Mouse (Mus musculus) CH12.LX (cell line): ENCODE data around the gene Cacna1b. TPM values are rescaled to one million over a fixed set of nuclear protein-coding genes. Genes with fewer than 3 reads are reported as not detected.

Experiments used
- DNase-seq: peaks from one replicate; pipeline ENCODE4 v3.0.0-alpha.2; 2013; ENCODE audit errors: extremely low read depth
- H3K27ac ChIP-seq: 2 replicates; pipeline ENCODE4 v1.5.1; 2012; ENCODE audit warnings: low read depth, mild to moderate bottlenecking, control low read depth, moderate library complexity; ENCODE audit not compliant: insufficient read depth
- H3K27me3 ChIP-seq: replicated peaks from 2 replicates; pipeline ENCODE3; 2012; ENCODE audit warnings: inconsistent platforms
- H3K36me3 ChIP-seq, 2 experiments: replicated peaks in 1 of 2; 2 replicates each; pipeline versions ENCODE3 to v1.6.1; 2012; ENCODE audit warnings: inconsistent platforms in 1 of 2, low read length in 1 of 2, mild to moderate bottlenecking in 1 of 2, mixed read lengths in 1 of 2, moderate library complexity in 1 of 2; ENCODE audit not compliant: control insufficient read depth in 1 of 2, insufficient read depth in 1 of 2
- H3K4me1 ChIP-seq, 2 experiments: 2 replicates each; pipeline ENCODE4 v1.6.1; 2012; ENCODE audit warnings: inconsistent platforms in 1 of 2, moderate library complexity in 1 of 2; ENCODE audit not compliant: insufficient read depth in 2 of 2, control insufficient read depth in 1 of 2
- H3K4me2 ChIP-seq: 2 replicates; pipeline ENCODE4 v1.6.1; 2012; ENCODE audit warnings: low read depth, mild to moderate bottlenecking, control low read depth; ENCODE audit not compliant: poor library complexity, insufficient read depth, severe bottlenecking
- H3K4me3 ChIP-seq, 3 experiments: fragments of 150-350 bp in 1 of 3; sonication (generic) in 1 of 3; replicated peaks in 1 of 3; 2 replicates each; pipeline versions ENCODE3 to v1.5.1; 2011 to 2012; ENCODE audit warnings: low read depth in 2 of 3, low read length in 2 of 3, mild to moderate bottlenecking in 2 of 3, moderate library complexity in 2 of 3, control low read depth in 1 of 3, improper control_type of control experiment in 1 of 3, inconsistent platforms in 1 of 3, mixed read lengths in 1 of 3; ENCODE audit not compliant: poor library complexity in 1 of 3
- H3K79me2 ChIP-seq: replicated peaks from 2 replicates; pipeline ENCODE4 v1.6.1; 2012; ENCODE audit warnings: mild to moderate bottlenecking, moderate library complexity; ENCODE audit not compliant: control insufficient read depth, poor library complexity, insufficient read depth, severe bottlenecking; ENCODE audit errors: extremely low read depth
- H3K9ac ChIP-seq: 2 replicates; pipeline ENCODE4 v1.6.1; 2012; ENCODE audit warnings: low read depth, mild to moderate bottlenecking, control low read depth, moderate library complexity; ENCODE audit not compliant: insufficient read depth
- H3K9me3 ChIP-seq: replicated peaks from 2 replicates; pipeline ENCODE3; 2012; ENCODE audit warnings: low read length, inconsistent platforms, mixed read lengths
- BHLHE40 ChIP-seq: IDR thresholded peaks from 2 replicates; pipeline ENCODE4 v1.6.1; 2011; ENCODE audit warnings: mild to moderate bottlenecking, low read depth, low read length, improper control_type of control experiment
- CHD1 ChIP-seq: IDR thresholded peaks from 2 replicates; pipeline ENCODE4 v1.6.1; 2012; ENCODE audit warnings: low read depth, low read length, improper control_type of control experiment, inconsistent platforms
- CHD2 ChIP-seq: IDR thresholded peaks from 2 replicates; pipeline ENCODE4 v1.6.1; 2011; ENCODE audit warnings: low read length, improper control_type of control experiment
- CTCF ChIP-seq, 2 experiments: IDR thresholded peaks in 1 of 2; conservative IDR thresholded peaks in 1 of 2; 2 replicates each; pipeline ENCODE4 v1.5.1; 2011 to 2012; ENCODE audit warnings: low read depth in 2 of 2, low read length in 2 of 2, improper control_type of control experiment in 1 of 2, inconsistent platforms in 1 of 2, mild to moderate bottlenecking in 1 of 2, moderate library complexity in 1 of 2
- ELF1 ChIP-seq: IDR thresholded peaks from 2 replicates; pipeline ENCODE4 v1.6.1; 2014; ENCODE audit warnings: low read depth, mild to moderate bottlenecking, inconsistent platforms, low read length, improper control_type of control experiment
- EP300 ChIP-seq: IDR thresholded peaks from 2 replicates; pipeline ENCODE4 v1.6.1; 2011; ENCODE audit warnings: low read length, improper control_type of control experiment
- IRF4 ChIP-seq: IDR thresholded peaks from 2 replicates; pipeline ENCODE4 v1.6.1; 2014; ENCODE audit warnings: low read depth, mild to moderate bottlenecking, inconsistent platforms, low read length, improper control_type of control experiment
- JUN ChIP-seq: IDR thresholded peaks from 2 replicates; pipeline ENCODE4 v1.6.1; 2011; ENCODE audit warnings: low read depth, mild to moderate bottlenecking, low read length, improper control_type of control experiment, moderate library complexity; ENCODE audit not compliant: insufficient read depth
- JUND ChIP-seq: conservative IDR thresholded peaks from 2 replicates; pipeline ENCODE4 v1.6.1; 2011; ENCODE audit warnings: low read depth, low read length, improper control_type of control experiment
- KAT2A ChIP-seq: IDR thresholded peaks from 2 replicates; pipeline ENCODE4 v1.6.1; 2012; ENCODE audit warnings: low read length, improper control_type of control experiment, inconsistent platforms; ENCODE audit not compliant: insufficient replicate concordance
- MAFK ChIP-seq: IDR thresholded peaks from 2 replicates; pipeline ENCODE4 v1.6.1; 2011; ENCODE audit warnings: low read length, improper control_type of control experiment; ENCODE audit not compliant: insufficient replicate concordance
- MAZ ChIP-seq: IDR thresholded peaks from 2 replicates; pipeline ENCODE4 v1.6.1; 2012; ENCODE audit warnings: low read depth, mild to moderate bottlenecking, inconsistent platforms, low read length, improper control_type of control experiment, moderate library complexity
- MXI1 ChIP-seq: IDR thresholded peaks from 2 replicates; pipeline ENCODE4 v1.6.1; 2011; ENCODE audit warnings: mild to moderate bottlenecking, low read depth, low read length, improper control_type of control experiment
- MYC ChIP-seq: IDR thresholded peaks from 2 replicates; pipeline ENCODE4 v1.6.1; 2011; ENCODE audit warnings: low read depth, mild to moderate bottlenecking, improper control_type of control experiment, low read length
- NRF1 ChIP-seq: IDR thresholded peaks from 2 replicates; pipeline ENCODE4 v1.6.1; 2014; ENCODE audit warnings: low read depth, mild to moderate bottlenecking, inconsistent platforms, low read length, improper control_type of control experiment, moderate library complexity
- PAX5 ChIP-seq: IDR thresholded peaks from 2 replicates; pipeline ENCODE4 v1.6.1; 2012; ENCODE audit warnings: low read length, inconsistent platforms, mixed read lengths
- POLR2A ChIP-seq: IDR thresholded peaks from 2 replicates; pipeline ENCODE4 v1.6.1; 2011; ENCODE audit warnings: low read depth, mild to moderate bottlenecking, improper control_type of control experiment, low read length
- TCF12 ChIP-seq: IDR thresholded peaks from 2 replicates; pipeline ENCODE4 v1.6.1; 2014; ENCODE audit warnings: low read depth, mild to moderate bottlenecking, inconsistent platforms, low read length, improper control_type of control experiment
- USF2 ChIP-seq: conservative IDR thresholded peaks from 2 replicates; pipeline ENCODE4 v1.6.1; 2011; ENCODE audit warnings: low read depth, low read length, improper control_type of control experiment
- ZC3H11A ChIP-seq: IDR thresholded peaks from 2 replicates; pipeline ENCODE4 v1.6.1; 2012; ENCODE audit warnings: low read depth, mild to moderate bottlenecking, inconsistent platforms, low read length, improper control_type of control experiment
- ZKSCAN1 ChIP-seq: IDR thresholded peaks from 2 replicates; pipeline ENCODE4 v1.6.1; 2012; ENCODE audit warnings: low read depth, inconsistent platforms, low read length, improper control_type of control experiment, borderline replicate concordance
- ZMIZ1 ChIP-seq: IDR thresholded peaks from 2 replicates; pipeline ENCODE4 v1.6.1; 2012; ENCODE audit warnings: low read depth, mild to moderate bottlenecking, inconsistent platforms, low read length, improper control_type of control experiment
- ZNF384 ChIP-seq: IDR thresholded peaks from 2 replicates; pipeline ENCODE4 v1.6.1; 2012; ENCODE audit warnings: low read depth, low read length, improper control_type of control experiment, inconsistent platforms
- dilution Hi-C: fragments of 300-500 bp; cut with MboI; formaldehyde crosslinking; loops from 2 replicates; pipeline ENCODE4 v1.14.3; 2020; ENCODE audit warnings: low sequenced_read_pairs; ENCODE audit not compliant: extremely low pct_unique_long_range_greater_than_20kb, extremely low pct_ligation_motif_present
- in situ Hi-C: fragments of 300-500 bp; cut with MboI; formaldehyde crosslinking; loops from 3 replicates; pipeline ENCODE4 v1.14.3; 2019; ENCODE audit warnings: low sequenced_read_pairs, low pct_ligation_motif_present, low pct_unique_long_range_greater_than_20kb, mixed read lengths
- polyA plus RNA-seq: library from polyadenylated mRNA; unstranded; fragments of >175 nt; gene quantifications from 2 replicates; pipeline ENCODE4 v1.2.1, GENCODE M21; 2012; ENCODE audit warnings: low read depth; ENCODE audit not compliant: insufficient read length
- total RNA-seq, 2 experiments: library from RNA; depleted of rRNA; stranded (reverse); fragments of 300-350 nt in 1 of 2; fragments of >200 nt in 1 of 2; gene quantifications; 2 replicates each; pipeline ENCODE4 v1.2.3; 2012 to 2014

Cacna1b gene
- total and polyA plus RNA-seq, 3 experiments = 0.16 to 0.72 TPM; not detected in 1

DNA sequence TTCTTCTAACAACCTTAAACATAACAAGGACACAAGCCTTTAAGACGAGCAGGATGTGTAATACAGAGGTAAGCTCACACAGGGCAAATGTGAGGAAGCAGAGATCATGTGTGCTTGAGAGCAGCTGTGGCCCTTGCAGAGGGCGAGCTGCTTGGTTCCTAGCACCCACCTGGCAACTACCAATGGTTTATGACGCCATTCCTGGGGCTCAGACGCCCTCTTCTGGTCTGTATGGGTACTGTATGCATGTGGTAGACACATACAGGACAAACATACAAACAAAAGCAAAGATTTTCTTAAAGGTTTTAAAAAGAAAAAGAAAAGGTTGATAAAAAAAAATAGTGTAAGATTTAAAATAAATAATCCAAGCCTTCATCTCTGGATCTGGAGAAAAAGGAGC is 18.3 kb upstream of the Cacna1b start:
- H3K36me3 ChIP-seq = no peaks in the 10 kb centered on the region
- H3K27ac ChIP-seq = no peak overlapping the region
- dilution Hi-C loops = no loop called here
- no peak overlapping the region for H3K9ac ChIP-seq
- no peak overlapping the region for H3K4me3 ChIP-seq
- no peaks in the 10 kb centered on the region for H3K79me2 ChIP-seq
- TF ChIP-seq CTCF (conservative IDR thresholded peaks at IDR 0.05 in 1 of 2, IDR thresholded peaks at IDR 0.05 in 1 of 2; ENCODE audit: low read depth in 2 of 2, low read length in 2 of 2) = peak in 1 of 2 experiments; percentile 26; a peak in 1 of 4 replicates
- TF ChIP-seq JUND = no peak
- no peak for TF ChIP-seq MAZ
- no peak for TF ChIP-seq MYC
- no peak for TF ChIP-seq CHD1
- TF ChIP-seq POLR2A = no peak
- peaks cover 7% of the 10 kb centered on the region in 2 experiments for H3K4me1 ChIP-seq
- in situ Hi-C loops = no loop called here
- H3K27me3 ChIP-seq = no peaks in the 10 kb centered on the region
- H3K9me3 ChIP-seq = peaks cover 5% of the 10 kb centered on the region
- no peak overlapping the region for H3K4me2 ChIP-seq
- no peak for DNase-seq

GRCm38 (mm10) chr2:24776831-24777230 is 13.9 kb upstream of the Cacna1b start:
- in situ Hi-C loops (no loop called here), dilution Hi-C loops (no loop called here)
- H3K79me2 ChIP-seq = no peaks in the 10 kb centered on the region
- peak; percentile 11 for DNase-seq
- no peak overlapping the region for H3K4me2 ChIP-seq
- no peak for TF ChIP-seq MXI1
- TF ChIP-seq BHLHE40 = no peak
- TF ChIP-seq ELF1 = no peak
- TF ChIP-seq EP300 = no peak
- TF ChIP-seq ZC3H11A = no peak
- no peak for TF ChIP-seq CHD2
- no peak for TF ChIP-seq JUN
- TF ChIP-seq KAT2A = no peak
- TF ChIP-seq PAX5 = no peak
- TF ChIP-seq NRF1 = no peak
- no peak for TF ChIP-seq ZKSCAN1
- TF ChIP-seq USF2 = no peak
- TF ChIP-seq MAFK = no peak
- no peak for TF ChIP-seq ZNF384
- no peak for TF ChIP-seq CHD1
- TF ChIP-seq IRF4 = no peak
- no peak for TF ChIP-seq TCF12
- TF ChIP-seq CTCF (conservative IDR thresholded peaks at IDR 0.05 in 1 of 2, IDR thresholded peaks at IDR 0.05 in 1 of 2; ENCODE audit: low read depth in 2 of 2, low read length in 2 of 2) = no peak
- no peak for TF ChIP-seq ZMIZ1
- no peak overlapping the region for H3K4me3 ChIP-seq
- H3K27ac ChIP-seq = no peak overlapping the region
- no peak overlapping the region for H3K9ac ChIP-seq
- H3K4me1 ChIP-seq = peaks cover 12 to 15% of the 10 kb centered on the region in 2 experiments
- no peaks in the 10 kb centered on the region for H3K36me3 ChIP-seq
- H3K9me3 ChIP-seq = peaks cover 5% of the 10 kb centered on the region
- H3K27me3 ChIP-seq = no peaks in the 10 kb centered on the region
